Mouse (Mus musculus) c-Kit-positive CD71-positive TER-119-negative erythroid progenitor cells, embryonic 14.5 days (primary cell): Measurements from ENCODE around the gene Xrra1.

Experiments
- DNase-seq: peaks from one replicate; pipeline ENCODE4 v3.0.0-alpha.2; 2013; ENCODE audit warnings: low read depth

The Xrra1 gene

DNA sequence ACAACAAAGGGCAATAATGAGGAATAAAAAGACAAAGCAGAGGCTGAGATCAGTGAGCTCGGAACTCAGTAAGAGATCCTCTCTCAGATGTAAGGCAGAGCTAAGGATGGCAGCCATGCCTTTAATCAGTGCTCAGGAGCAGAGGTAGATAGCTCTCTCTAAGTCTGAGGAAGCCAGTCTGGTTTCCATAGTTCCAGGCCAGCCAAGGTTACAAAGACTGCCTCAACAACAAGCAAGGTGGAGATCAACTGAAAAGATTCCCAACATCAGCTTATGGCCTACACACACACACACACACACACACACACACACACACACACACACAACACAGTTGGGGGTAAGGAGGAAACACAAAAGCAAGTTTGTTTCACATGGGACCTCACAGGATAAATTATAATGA lies 7.8 kb upstream of the Xrra1 start:
- no peak for DNase-seq

- DNase-seq: no peak
Observed at GRCm38 (mm10) chr7:99851618-99852017, 7.3 kb upstream of the Xrra1 start.

- DNase-seq: no peak
Observed at GRCm38 (mm10) chr7:99853350-99853749, 5.6 kb upstream of the Xrra1 start.

DNA sequence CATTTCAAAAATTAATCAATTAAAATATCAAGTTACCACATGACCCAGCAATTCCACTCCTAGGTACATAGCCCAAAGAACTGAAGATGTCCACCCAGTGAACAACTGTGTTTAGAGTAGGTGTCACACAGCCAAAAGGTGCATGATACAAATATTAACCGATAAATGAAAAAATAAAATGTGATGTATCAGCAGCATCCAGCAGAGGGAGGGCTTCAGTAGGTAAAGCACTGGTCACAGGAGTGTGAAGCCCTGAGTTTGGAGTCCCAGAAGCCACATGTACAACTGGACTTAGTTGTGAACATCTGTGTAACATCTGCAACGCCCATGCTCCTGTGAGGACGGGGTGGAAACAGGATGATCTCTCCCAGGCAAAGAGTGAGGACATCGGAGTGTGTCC lies 4.6 kb upstream of the Xrra1 start:
- no peak for DNase-seq

DNA sequence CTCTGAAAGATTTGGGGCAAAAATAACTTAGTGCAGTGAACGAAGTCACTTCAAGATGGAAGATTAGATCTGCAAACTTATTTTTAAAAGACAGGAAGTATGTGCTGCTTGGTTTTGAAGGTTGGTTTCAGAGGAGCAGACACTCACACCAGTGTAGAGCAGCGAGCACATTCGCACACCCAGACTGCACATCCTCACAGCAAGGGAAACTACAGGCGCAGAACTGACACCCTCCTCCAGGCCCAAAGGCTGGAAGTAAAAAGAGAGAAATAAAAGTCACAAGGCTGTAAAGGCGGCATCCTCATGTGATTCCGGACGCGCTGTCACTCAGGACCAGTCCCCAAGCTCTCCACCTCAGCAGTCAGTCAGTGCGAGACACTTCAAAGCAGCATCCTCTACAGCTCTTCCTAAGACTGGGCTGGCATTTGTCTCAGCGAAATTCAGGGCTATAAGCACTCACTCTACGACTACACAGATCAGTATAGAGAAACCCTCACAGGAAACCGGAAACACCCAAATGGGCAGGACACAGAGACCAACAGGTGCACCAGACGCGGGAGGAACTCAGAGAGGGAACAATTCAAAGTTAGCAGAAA lies 2.6 kb upstream of the Xrra1 start:
- no peak for DNase-seq

DNA sequence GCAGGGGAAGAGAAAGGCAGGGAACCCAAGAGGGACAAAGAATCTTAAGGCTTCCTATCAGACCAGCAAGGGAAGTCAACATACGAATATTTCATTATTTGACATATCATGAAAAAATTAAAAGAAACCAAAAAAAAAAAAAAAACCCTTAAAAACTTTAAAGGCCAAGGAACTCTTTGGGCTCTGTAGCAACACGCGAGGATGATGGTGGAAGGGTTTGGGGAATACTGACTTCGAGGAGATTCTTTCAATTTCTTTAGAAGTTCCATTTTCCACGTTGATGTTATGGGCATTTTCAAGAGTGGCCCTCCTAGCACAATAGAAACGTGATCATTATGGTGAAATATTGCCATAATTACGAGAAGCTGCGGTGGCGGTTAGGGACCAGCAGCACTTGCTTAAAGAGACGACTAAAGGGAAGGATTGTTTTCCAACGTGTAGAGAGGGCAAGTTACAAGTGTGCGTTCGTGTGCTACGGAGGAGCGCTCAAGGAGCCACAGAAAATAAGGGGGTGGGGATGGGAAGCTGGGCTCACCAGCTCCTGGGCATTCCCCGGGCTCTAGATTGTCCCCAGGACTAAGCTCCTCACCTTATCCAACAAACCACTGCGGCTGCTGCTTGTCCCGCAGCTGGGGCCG lies 622 bp upstream of the Xrra1 start:
- DNase-seq: no peak

- no peak for DNase-seq
Observed at GRCm38 (mm10) chr7:99863362-99863761, 4.4 kb downstream of the Xrra1 start, which contains the start of gene Spcs2. TSS of gene Spcs2 (minus strand) at chr7:99863462.

DNA sequence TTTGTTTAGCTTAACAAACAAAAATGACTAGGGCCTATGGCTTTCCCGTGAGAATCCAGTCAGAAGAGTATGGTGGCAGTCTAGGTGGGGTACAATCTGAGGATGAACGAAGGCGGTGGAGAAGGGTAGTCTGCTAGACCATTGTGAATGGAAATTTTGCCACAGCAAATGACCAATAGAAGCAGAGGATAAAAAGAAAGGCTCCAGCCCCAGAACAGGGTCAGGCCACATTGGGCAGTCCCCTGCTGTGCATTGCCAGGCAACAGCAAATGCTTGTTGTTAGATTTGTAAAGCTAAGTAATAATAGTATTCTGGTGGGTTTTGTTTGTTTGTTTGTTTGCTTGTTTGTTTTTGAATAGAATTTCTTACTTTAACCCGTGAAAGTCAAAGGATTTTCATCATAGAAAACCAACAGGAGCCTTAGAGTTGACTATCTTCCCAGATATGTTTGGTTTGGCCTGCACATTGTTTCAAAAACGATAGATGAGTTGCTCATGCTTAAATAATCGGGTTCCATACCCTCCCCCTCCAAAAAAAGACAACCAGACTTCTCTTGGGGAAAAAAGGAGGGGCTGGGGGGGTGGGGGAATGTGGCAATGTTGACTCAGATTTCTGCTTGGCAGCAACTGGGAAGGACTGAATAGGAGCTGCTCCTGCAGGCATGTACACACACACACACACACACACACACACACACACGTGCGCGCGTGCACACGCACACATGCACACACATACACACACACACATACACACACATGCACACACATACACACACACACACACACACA lies 5.5 kb downstream of the Xrra1 start:
- no peak for DNase-seq

- no peak for DNase-seq
Observed at GRCm38 (mm10) chr7:99865219-99865618, 6.3 kb downstream of the Xrra1 start.

DNA sequence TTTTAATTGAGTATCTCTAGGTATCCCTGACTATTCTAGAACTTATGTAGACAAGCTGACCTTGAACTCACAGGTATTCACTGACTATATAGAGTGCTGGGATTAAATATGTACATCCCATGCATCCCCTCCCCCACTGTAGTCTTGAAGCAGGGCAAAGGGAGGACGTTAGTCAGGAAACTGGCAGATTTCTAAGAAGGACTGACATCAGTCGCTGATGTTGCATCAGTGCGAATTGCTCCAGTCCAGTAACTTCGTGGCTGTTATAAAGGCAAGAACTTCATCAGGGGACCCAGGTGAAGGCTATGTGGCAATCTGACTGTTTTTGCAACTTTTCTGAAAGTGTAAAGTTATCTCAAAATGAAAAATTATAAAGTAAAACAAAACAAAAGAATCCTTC lies 10.4 kb downstream of the Xrra1 start:
- DNase-seq: no peak

DNA sequence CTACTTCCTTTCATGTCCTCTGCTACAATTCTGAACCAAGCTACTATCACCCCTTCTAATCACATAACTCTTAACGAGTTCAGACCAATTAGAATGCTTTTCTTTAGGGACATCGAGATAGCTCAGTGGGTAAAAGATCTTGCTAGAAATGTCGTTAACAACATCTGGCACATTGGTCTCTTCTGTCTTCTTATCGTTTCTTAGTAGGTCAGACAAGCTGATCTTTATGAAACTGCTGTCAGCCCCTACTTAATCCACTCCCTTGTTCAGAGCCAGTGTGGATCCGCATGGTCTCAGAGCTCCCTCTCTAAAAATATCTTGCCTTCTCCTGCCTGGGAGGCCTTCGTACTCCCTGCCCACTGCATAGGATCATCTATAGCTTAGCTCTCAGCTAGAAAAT lies 15.0 kb downstream of the Xrra1 start:
- no peak for DNase-seq

DNA sequence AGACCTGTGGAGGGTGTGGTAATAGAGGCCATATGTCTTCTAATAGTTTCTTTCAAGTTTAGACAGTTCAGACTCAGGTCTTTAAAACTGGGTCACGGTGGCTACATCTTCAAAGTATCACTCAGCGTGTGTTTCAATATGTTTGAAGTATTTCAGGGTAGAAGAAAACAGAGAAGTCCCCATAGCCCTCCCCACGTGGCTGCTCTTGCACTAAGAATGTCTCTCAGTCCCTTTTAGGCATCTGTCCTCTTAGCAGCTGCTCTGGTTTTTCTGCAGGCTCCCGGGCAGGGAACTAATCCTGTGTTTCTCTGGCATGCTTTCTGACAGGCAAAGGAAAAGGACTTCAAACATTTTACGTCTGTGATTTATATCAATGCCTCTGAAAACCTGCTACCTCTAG lies 17.0 kb downstream of the Xrra1 start:
- DNase-seq: no peak

GRCm38 (mm10) chr7:99876345-99876744 lies 17.4 kb downstream of the Xrra1 start:
- DNase-seq: peak; percentile 77

DNA sequence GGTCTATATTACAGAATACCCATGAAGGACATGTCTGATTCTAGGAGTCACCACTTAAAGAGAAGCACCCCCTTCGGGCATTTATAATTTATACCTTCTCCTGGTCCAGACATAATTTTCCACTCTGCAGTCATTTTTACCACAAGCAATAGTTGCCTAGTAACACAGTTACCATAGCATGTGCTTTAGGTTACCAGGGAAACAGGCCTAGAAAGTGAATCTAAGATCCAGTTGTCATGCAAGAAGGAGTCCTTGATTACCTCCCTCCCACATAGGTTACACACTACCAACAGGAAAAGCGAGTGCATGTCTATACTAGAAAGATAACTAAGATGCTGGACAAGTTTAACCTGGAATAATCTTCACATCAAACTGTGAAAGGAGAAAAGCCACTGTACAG lies 19.3 kb downstream of the Xrra1 start:
- DNase-seq: no peak

- no peak for DNase-seq
Observed at GRCm38 (mm10) chr7:99887230-99887735, 28.4 kb downstream of the Xrra1 start.

GRCm38 (mm10) chr7:99887743-99888142 lies 28.8 kb downstream of the Xrra1 start:
- DNase-seq: no peak

DNA sequence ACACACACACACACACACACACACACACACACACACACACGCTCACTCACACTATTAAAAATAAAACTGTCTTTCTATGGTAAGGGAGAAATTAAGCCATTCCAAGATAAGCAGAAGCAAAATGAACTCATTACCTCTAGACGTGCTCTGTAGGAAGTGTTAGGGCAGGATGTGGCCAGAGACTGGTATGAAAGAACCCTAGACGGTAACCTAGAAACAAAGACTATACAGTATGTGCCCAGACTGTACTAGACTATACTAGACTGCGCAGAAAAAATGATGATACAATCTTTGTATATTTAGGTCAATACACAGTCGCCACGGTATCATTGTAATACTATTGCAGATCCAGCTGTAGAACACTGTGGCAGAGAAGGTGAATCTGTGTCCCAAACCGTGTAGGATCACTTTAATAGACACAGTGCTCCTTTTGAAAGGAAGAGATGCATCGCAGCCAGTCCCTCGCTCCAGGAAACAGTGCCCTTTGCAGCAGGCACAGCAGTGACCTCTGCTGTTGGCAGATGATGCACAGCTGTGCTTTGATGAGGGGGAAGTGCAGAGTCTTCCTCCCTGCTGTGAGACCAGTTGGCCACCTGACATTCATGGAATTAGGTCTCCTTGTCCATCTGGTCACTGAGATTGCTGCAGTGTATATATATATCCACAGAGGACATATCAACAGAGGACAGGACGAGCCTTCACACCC lies 30.4 kb downstream of the Xrra1 start:
- DNase-seq: no peak

- DNase-seq: no peak
Observed at GRCm38 (mm10) chr7:99890168-99890755, 31.3 kb downstream of the Xrra1 start.

GRCm38 (mm10) chr7:99891471-99891870 lies 32.6 kb downstream of the Xrra1 start:
- no peak for DNase-seq

DNA sequence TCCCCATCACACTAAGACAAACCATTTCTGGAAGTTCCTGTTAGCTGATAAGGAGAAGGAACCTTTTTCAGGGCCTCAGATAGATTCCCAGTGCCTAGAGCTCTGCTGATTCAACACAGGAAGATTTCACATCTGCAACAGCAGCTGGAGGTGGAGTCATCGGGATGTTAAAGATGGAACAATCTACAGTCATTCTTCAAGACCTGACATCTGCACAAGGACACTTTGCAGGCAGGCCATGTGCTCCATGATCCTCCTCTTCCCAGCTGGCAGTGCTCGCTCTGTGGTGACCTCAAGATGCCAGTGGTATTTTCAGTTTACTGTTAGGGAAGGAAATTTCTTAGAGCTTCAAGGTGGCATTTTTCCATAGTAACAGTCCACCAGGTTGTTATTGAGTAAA lies 33.4 kb downstream of the Xrra1 start:
- no peak for DNase-seq

GRCm38 (mm10) chr7:99893967-99894366 lies 35.1 kb downstream of the Xrra1 start:
- no peak for DNase-seq

- DNase-seq: no peak
Observed at GRCm38 (mm10) chr7:99894478-99894877, 35.6 kb downstream of the Xrra1 start.
